Mouse (Mus musculus): Measurements from ENCODE around the gene Leng9. TPM values are rescaled to one million over a fixed set of nuclear protein-coding genes. Genes with fewer than 3 reads are reported as not detected.

Gene Leng9
- polyA plus RNA-seq, 1 experiment: 5.1 TPM

DNA sequence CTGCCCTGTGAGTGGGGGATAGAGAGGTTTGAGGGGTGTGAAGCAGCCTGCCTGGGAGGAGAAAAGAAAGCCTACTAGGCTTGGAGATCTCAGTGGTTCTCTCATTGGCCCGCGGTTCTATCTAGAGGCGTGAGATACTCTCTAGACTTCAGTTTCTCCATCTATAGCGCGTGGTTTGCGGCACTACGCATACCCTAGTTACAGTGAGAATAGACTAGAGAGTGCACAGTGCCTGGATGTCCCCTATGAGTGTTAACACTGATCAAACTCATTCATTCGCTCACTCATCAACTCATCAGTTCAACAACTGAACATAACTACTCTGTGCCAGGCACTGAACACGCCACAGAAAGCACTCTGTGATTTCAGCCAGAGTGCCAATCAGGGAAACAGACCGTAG lies 27.4 kb downstream of the Leng9 start:
- Histone ChIP-seq H3K4me3 (ENCODE audit: control insufficient read depth, low read depth, low read length) (no peak overlapping the region), H3K27me3 (ENCODE audit: control insufficient read depth, insufficient read depth, low read length) (no peaks in the 10 kb centered on the region; the same call in 1 of the 2 replicates), H3K4me1 (ENCODE audit: control insufficient read depth, insufficient read depth, low read length) (peaks cover 15% of the 10 kb centered on the region), H3K36me3 (ENCODE audit: control insufficient read depth, insufficient read depth, low read length) (no peaks in the 10 kb centered on the region), H3K27ac (ENCODE audit: control insufficient read depth, insufficient read depth, low read depth, low read length) (peak overlapping the region; percentile 51)
- TF ChIP-seq CTCF (IDR thresholded peaks at IDR 0.05; ENCODE audit: control insufficient read depth, insufficient read depth, insufficient replicate concordance, low read depth, low read length): no peak
- no peak for TF ChIP-seq POLR2A (IDR thresholded peaks at IDR 0.05; ENCODE audit: control insufficient read depth, low read depth, low read length)

DNA sequence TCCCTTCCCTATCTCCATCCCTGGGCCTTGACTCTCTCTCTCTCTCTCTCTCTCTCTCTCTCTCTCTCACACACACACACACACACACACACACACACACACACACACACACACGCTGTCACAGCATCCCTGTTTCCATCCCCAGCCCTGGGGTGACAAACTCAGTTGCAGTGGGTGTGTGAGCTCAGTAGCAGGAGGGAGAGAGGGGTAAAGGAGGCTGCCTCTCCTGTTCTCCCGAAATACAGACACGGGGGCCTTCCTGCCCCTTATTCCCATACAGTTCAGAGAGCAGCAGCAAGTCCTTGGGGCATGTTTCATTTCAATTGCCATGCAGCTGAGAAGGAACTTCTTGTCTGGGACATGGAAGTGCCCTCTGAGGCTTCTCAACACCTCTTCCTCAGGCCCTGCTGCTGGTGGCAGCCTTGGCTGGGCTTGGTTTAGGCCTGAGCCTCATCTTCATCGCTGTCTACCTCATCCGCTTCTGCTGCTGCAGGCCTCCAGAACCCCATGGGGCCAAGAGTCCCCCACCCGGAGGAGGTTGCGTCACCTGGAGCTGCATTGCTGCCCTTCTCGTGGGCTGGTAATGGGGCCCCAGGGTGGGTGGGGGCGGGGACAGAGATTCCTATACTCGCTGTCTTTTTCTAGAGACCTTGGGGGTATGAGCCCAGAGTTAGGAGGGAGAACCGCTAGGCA lies 28.0 kb downstream of the Leng9 start:
- no peak overlapping the region for H3K4me3 ChIP-seq (ENCODE audit: control insufficient read depth, low read depth, low read length)
- H3K4me1 ChIP-seq (ENCODE audit: control insufficient read depth, insufficient read depth, low read length): peaks cover 15% of the 10 kb centered on the region
- peak overlapping the region; percentile 39; the same call in 1 of the 2 replicates for H3K27ac ChIP-seq (ENCODE audit: control insufficient read depth, insufficient read depth, low read depth, low read length)

DNA sequence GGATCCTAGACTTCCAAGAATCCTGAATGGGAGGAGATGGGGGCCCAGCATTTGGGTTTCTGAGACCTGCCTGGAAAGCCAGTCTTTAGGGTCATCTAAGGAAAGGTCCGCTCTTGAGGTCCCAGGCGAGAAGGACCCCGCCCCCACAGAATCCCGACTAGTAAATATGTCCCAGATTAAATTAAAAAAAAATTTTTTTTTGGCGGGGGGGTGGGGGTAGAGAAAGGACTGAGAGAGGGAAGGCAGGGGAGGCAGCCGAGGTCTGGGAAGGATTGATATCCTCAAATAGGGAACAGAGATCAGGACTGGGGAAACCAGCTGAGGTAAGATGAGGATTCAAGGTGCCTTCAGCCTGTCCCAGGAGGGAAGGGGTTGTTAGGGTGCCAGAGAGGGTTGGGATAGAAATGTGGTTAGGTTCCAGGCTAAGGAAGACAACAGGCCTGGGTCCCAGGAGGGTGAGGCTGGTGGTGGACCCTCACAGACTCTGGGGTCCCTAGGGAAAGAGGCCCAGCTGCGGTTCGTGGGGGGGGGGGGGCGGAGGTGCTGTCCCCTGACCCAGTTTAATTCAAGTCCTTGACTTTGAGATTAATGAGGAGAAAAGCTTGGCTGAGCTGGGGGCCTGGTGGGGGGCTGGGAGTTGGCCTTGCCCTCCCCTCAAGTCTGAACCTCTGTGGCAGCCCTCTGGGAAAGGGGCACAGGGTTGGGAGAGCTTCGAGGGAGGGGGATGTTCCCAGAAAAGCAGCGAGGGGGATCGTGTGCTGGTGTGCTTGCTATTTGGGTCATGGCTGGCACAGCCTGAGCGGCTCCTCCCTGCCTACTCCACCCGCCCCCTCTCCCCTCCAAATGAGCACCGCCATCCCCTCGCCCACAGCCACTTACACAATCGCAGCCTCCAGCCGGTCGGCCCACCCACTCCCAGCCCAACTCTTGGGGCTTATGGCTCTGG lies 29.9 kb downstream of the Leng9 start:
- Histone ChIP-seq H3K36me3 (ENCODE audit: control insufficient read depth, insufficient read depth, low read length) (no peaks in the 10 kb centered on the region), H3K27ac (ENCODE audit: control insufficient read depth, insufficient read depth, low read depth, low read length) (peak overlapping the region; percentile 62), H3K27me3 (ENCODE audit: control insufficient read depth, insufficient read depth, low read length) (no peaks in the 10 kb centered on the region; the same call in 1 of the 2 replicates), H3K4me1 (ENCODE audit: control insufficient read depth, insufficient read depth, low read length) (peaks cover 15% of the 10 kb centered on the region), H3K4me3 (ENCODE audit: control insufficient read depth, low read depth, low read length) (peak overlapping the region; percentile 78)
- no peak for TF ChIP-seq POLR2A (IDR thresholded peaks at IDR 0.05; ENCODE audit: control insufficient read depth, low read depth, low read length)
- TF ChIP-seq CTCF (IDR thresholded peaks at IDR 0.05; ENCODE audit: control insufficient read depth, insufficient read depth, insufficient replicate concordance, low read depth, low read length): no peak

More for the DNA sequence above, 28.0 kb downstream of the Leng9 start:
- Histone ChIP-seq H3K36me3 (ENCODE audit: control insufficient read depth, insufficient read depth, low read length) (no peaks in the 10 kb centered on the region), H3K27me3 (ENCODE audit: control insufficient read depth, insufficient read depth, low read length) (no peaks in the 10 kb centered on the region; the same call in 1 of the 2 replicates)
- no peak for TF ChIP-seq POLR2A (IDR thresholded peaks at IDR 0.05; ENCODE audit: control insufficient read depth, low read depth, low read length)
- no peak for TF ChIP-seq CTCF (IDR thresholded peaks at IDR 0.05; ENCODE audit: control insufficient read depth, insufficient read depth, insufficient replicate concordance, low read depth, low read length)

DNA sequence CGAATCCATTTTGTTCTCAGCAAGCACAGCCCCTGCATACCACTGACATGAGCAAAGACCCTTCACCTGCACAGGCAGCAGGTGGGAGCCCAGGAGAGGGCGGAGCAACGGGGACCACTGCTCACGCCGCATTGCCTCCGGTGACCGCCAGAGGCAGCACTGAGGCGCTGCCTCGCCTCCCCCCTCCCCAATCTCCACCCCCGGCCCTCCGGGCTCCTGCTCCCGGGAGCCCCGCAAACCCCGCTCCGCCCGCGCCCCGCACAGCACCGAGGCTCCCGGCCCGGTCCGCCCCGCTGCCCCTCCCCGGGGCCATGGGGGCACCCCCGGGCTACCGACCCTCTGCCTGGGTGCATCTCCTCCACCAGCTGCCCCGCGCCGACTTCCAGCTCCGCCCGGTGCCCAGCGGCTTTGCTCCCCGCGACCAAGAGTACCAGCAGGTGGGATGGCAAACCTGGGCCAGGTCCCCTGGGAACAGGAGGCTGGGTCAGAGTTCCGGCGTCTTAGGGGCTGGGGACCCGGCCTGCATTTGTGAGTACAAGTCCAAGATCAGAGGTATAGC lies 30.8 kb downstream of the Leng9 start, which contains the start of gene Ttyh1:
Ttyh1 (plus strand) TSS at position 65 of the 559 bp plus-strand sequence.
- peaks cover 10% of the 10 kb centered on the region for H3K4me1 ChIP-seq (ENCODE audit: control insufficient read depth, insufficient read depth, low read length)
- H3K27me3 ChIP-seq (ENCODE audit: control insufficient read depth, insufficient read depth, low read length): no peaks in the 10 kb centered on the region; the same call in 1 of the 2 replicates
- peak within 1 kb of the TSS; percentile 62 for H3K27ac ChIP-seq (ENCODE audit: control insufficient read depth, insufficient read depth, low read depth, low read length)
- peak within 1 kb of the TSS; percentile 78 for H3K4me3 ChIP-seq (ENCODE audit: control insufficient read depth, low read depth, low read length)
- TF ChIP-seq POLR2A (IDR thresholded peaks at IDR 0.05; ENCODE audit: control insufficient read depth, low read depth, low read length) (no peak), CTCF (IDR thresholded peaks at IDR 0.05; ENCODE audit: control insufficient read depth, insufficient read depth, insufficient replicate concordance, low read depth, low read length) (peak; percentile 88)
- H3K36me3 ChIP-seq (ENCODE audit: control insufficient read depth, insufficient read depth, low read length): no peaks in the 10 kb centered on the region

DNA sequence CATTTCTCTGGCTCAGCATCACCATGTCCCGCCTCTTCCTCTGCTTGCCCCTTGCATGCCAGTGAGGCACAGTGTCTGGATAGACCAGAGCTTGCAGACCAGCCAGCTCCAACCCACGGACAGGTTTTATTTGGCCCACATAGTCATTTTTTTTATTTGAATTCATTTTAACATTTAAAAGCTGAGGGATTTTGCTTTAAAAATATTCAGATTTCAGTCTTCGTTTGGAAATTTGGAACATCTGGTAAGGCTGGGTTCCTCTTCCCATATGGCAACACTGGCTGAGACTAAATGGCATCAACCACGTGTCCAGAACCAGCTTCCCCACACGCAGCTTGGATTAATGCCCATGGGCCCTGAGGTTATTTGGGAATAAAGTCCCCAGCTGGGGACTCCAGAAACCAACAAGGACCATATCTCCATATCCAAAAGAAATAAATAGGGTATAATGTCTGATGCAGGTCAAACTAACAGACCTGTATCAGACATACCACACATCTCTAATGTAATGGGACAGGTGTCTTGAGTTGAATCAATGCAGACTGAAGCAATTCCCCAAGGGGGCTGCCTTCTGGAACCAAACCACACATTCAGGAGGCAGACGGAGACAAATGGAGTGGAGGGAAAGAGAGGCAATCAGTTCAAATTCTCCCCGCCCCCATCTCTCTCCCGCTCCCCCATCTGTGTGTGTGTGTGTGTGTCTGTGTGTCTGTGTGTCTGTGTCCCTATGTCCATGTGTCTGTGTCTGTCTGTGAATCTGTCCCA lies 32.9 kb downstream of the Leng9 start:
- Histone ChIP-seq H3K4me3 (ENCODE audit: control insufficient read depth, low read depth, low read length) (no peak overlapping the region), H3K4me1 (ENCODE audit: control insufficient read depth, insufficient read depth, low read length) (peaks cover 6% of the 10 kb centered on the region), H3K27me3 (ENCODE audit: control insufficient read depth, insufficient read depth, low read length) (no peaks in the 10 kb centered on the region; the same call in 1 of the 2 replicates), H3K27ac (ENCODE audit: control insufficient read depth, insufficient read depth, low read depth, low read length) (no peak overlapping the region), H3K36me3 (ENCODE audit: control insufficient read depth, insufficient read depth, low read length) (no peaks in the 10 kb centered on the region)
- TF ChIP-seq CTCF (IDR thresholded peaks at IDR 0.05; ENCODE audit: control insufficient read depth, insufficient read depth, insufficient replicate concordance, low read depth, low read length) (no peak), POLR2A (IDR thresholded peaks at IDR 0.05; ENCODE audit: control insufficient read depth, low read depth, low read length) (no peak)

DNA sequence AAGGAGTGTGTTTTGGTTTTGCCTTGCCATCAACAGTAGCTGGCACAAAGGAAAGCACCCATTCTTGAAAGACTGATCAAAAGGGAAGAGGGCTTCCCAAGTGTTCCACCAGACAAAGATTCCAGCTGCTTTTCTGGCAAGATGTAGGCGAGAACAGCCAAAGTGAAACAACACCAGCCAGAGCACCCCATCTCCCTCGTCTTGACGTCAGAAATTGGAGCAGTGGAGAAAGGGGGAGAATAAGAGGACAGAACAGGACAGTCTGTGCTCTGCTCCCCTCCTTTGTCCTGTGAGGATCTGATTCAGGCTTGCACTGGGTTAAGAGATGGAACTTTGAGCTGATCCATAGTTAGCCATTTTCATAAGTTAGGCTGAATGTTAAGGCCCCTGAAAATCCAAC lies 38.4 kb downstream of the Leng9 start:
- Histone ChIP-seq H3K4me3 (ENCODE audit: control insufficient read depth, low read depth, low read length) (no peak overlapping the region), H3K27ac (ENCODE audit: control insufficient read depth, insufficient read depth, low read depth, low read length) (peak overlapping the region; percentile 78), H3K36me3 (ENCODE audit: control insufficient read depth, insufficient read depth, low read length) (no peaks in the 10 kb centered on the region), H3K4me1 (ENCODE audit: control insufficient read depth, insufficient read depth, low read length) (no peaks in the 10 kb centered on the region), H3K27me3 (ENCODE audit: control insufficient read depth, insufficient read depth, low read length) (no peaks in the 10 kb centered on the region)
- no peak for TF ChIP-seq CTCF (IDR thresholded peaks at IDR 0.05; ENCODE audit: control insufficient read depth, insufficient read depth, insufficient replicate concordance, low read depth, low read length)
- no peak for TF ChIP-seq POLR2A (IDR thresholded peaks at IDR 0.05; ENCODE audit: control insufficient read depth, low read depth, low read length)

All from testis, adult 2 months (tissue).